Mouse (Mus musculus) left cerebral cortex, postnatal 36 days (tissue): ENCODE data around the gene Osgep. TPM values are rescaled to one million over a fixed set of nuclear protein-coding genes. Genes with fewer than 3 reads are reported as not detected.
A peak's percentile ranks its signal among the peaks of the same experiment; 100 is the strongest.
"Not testable (repeated sequence)": the region's sequence is repeated elsewhere in the genome, so short reads cannot be mapped to it uniquely, and the experiment has no call there.

Experiments used
- DNase-seq, 2 experiments: peaks; one replicate each; pipeline ENCODE4 v3.0.0; 2021 to 2022; ENCODE audit warnings: low spot score in 2 of 2, mixed read lengths in 1 of 2
- intact Hi-C: fragments of 180-260 bp; cut with DNase I; formaldehyde crosslinking; loops from one replicate; pipeline ENCODE4 v1.15.1; 2025
- total RNA-seq, 2 experiments: library from RNA; stranded (reverse); gene quantifications; 2 replicates each; pipeline ENCODE4 v1.2.3; 2021

Gene Osgep
- total RNA-seq, 2 experiments from 2014 or later, result 32.0 to 35.7 TPM

GRCm38 (mm10) chr14:50895985-50896746 lies 28.5 kb downstream of the Osgep start:
- DNase-seq, result peak; percentile 33 to 47
- intact Hi-C loops, result no loop called here

GRCm38 (mm10) chr14:50895407-50895806 lies 29.3 kb downstream of the Osgep start:
- DNase-seq, result no peak
- intact Hi-C loops, result no loop called here

- no peak for DNase-seq
- intact Hi-C loops, result no loop called here
Observed at GRCm38 (mm10) chr14:50892541-50893459, 31.9 kb downstream of the Osgep start.

DNA sequence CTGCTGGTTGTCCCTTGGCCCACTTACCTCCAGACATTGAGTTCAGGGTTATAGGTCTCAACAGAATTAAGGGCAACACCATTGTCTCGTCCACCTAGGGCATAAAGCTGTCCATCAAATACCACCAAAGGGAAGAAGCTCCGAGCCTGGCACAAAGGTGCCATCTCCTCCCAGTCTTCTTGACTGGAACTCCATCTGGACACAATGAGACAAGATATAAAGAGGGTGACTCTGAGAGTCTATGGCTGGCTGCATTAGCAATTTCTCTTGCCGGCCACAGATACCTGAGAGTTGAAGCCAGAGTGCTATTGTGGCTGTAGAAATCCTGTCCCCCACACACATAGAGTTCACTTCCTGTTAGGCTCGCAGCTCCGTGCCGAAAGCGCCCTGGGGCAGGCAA lies 32.6 kb downstream of the Osgep start:
- intact Hi-C loops, result no loop called here
- DNase-seq, result no peak

GRCm38 (mm10) chr14:50891621-50892020 lies 33.1 kb downstream of the Osgep start:
- intact Hi-C loops, result no loop called here
- no peak for DNase-seq

GRCm38 (mm10) chr14:50876236-50876950 lies 48.3 kb downstream of the Osgep start:
- intact Hi-C loops, result no loop called here
- DNase-seq, result peak; percentile 30 to 31

DNA sequence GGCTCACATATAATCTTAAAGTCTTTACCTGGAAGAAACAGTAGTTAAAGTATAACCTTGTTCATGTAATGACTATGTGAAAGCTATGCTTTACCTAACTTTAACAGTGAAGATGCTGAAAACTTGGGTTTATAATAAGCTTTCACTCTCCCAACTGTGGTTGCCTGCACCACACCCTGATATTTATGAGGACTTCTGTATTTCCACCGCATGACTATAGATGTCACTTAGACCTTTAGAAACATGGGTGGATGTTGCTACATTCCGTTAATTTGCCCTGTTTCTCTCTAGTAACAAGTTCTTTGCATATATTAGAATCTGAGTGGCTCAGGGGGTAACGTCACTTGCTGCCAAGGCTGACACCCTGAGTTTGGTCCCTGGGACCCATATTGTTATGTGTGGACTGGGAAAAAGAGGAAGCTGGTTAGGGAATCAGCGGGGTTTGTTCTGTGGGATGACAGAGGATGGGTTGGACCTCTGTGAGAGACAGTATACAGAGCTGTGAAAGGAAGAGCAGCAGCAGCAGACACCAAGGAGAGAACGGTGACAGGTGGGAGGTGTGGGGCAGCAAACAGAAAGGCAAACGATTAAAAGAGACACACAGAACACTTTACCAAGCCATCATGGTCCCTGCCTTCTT lies 49.0 kb downstream of the Osgep start:
- intact Hi-C loops, result no loop called here
- no peak for DNase-seq

GRCm38 (mm10) chr14:50875175-50875574 lies 49.5 kb downstream of the Osgep start:
- DNase-seq, result no peak
- intact Hi-C loops, result no loop called here

DNA sequence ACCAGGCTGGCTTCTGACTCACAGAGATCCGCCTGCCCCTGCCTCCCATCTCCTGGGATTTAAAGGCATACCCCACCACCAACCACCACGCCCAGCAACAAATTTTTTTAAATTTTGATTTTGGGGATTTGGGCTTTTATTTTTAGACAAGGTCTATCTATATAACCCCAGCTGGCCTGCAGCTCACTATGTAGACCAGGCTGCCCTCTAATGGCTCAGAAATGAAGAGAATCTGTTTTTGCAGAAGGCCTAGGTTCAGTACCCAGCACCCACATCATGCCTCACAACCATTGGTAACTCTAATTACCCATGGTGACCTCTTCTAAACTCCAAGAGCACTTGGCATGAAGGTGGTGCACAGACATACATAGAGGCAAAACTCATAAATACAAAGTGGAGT lies 53.4 kb downstream of the Osgep start:
- no peak for DNase-seq
- intact Hi-C loops, result no loop called here

- intact Hi-C loops, result no loop called here
- DNase-seq, result no peak
Observed at GRCm38 (mm10) chr14:50870805-50871143, 53.9 kb downstream of the Osgep start.

DNA sequence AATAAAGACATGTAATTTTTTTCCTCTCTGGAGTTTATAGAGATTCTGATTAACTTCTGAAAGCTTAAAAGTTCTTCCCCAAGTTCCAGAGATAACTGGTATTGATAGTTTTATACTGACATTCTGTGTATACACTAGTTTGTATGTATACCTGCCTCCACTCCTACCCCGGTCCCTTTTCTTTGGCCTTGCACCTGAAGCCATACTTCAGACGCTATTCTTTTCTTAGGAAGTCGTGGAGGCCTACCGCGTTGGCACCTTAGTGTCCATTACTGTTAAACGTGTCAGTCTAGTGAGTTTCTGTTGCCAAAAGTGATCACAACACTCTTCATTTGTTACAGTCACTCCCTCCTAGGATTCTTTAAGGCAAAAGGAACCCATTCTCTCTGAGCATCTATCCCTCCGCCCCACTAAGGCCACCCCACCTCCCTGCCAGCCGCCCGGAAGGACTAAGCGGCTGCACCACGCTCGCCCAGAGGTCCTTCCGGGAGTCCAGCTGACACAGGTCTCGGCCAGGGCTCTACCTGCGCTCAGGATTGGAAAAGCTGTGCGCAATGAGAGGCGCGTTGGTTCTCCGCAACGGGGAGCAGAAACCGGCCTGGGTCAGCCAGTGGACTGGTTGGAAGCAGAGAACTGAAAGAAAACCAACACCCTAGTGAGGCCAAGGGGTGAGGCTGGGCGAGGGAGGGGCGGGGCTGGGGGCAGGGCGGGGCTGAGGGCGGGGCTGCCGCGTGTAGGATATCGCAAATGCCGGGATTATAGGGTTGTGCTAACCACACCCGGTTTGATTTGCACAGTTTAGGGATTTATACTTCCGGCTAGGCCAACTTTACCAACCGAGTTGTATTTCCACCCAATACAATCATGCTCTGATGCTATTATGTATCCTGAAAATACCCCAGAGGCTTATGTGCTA lies 54.5 kb downstream of the Osgep start, which contains the start of gene Tep1:
TSS of gene Tep1 (minus strand) at position 672 of the 916 bp plus-strand sequence.
- peak; percentile 44 to 62 for DNase-seq
- intact Hi-C loops, result no loop called here

GRCm38 (mm10) chr14:50868656-50869055 lies 56.0 kb downstream of the Osgep start:
- no peak for DNase-seq
- intact Hi-C loops, result no loop called here

GRCm38 (mm10) chr14:50868211-50868610 lies 56.5 kb downstream of the Osgep start:
- intact Hi-C loops, result no loop called here
- DNase-seq, result no peak

GRCm38 (mm10) chr14:50866966-50867365 lies 57.7 kb downstream of the Osgep start:
- DNase-seq, result no peak
- intact Hi-C loops, result no loop called here

DNA sequence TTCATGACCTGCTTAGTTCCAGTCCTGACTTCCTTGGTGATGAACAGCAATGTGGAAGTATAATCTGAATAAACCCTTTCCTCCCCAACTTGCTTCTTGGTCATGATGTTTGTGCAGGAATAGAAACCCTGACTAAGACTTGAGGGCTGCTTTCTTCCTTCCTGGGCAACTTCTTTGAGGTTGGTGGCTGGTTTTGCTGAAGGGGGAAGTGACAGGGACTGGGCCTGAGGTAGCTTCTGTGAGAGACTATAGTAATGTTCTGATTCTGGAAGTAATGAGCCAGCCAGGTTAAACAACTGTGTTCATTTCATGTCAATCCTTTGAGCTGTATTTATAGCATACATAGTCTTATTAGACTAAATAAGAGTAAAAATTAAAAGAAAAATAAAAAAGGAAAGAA lies 59.7 kb downstream of the Osgep start:
- intact Hi-C loops, DNase-seq: not testable (repeated sequence)

- no peak for DNase-seq
- intact Hi-C loops, result no loop called here
Observed at GRCm38 (mm10) chr14:50862641-50863040, 62.1 kb downstream of the Osgep start.
